Mouse (Mus musculus): ENCODE results near the gene Sh3pxd2a. TPM values are rescaled to one million over a fixed set of nuclear protein-coding genes. Genes with fewer than 3 reads are reported as not detected.

Gene Sh3pxd2a
- polyA plus RNA-seq, 1 experiment from 2014 or later, result 2.3 TPM

DNA sequence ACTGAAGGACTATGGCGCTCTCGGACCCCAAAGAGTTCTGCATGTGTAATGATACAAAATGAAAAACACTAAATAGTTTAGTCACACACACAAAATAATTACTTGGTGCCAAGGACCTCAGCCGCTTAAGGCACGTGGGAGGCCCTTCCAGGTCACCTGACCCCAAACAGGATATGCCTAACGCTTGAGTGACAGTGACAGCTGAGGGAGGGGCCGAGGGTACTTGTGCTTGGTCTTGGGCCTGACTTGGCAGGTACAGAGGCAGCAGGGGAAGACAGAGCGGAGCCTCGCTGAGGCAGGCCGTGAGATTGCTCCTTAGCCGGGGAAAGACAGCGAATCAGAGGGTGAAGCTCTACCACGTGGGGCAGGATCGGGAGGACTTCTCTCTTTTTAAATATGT lies 73.3 kb downstream of the Sh3pxd2a start:
- Histone ChIP-seq H3K36me3 (replicated peaks) (no peaks in the 10 kb centered on the region), H3K4me2 (no peak overlapping the region), H3K27ac (no peak overlapping the region), H3K4me1 (no peaks in the 10 kb centered on the region), H3K27me3 (replicated peaks) (no peaks in the 10 kb centered on the region), H3K9ac (no peak overlapping the region), H3K9me3 (no peaks in the 10 kb centered on the region), H3K4me3 (no peak overlapping the region)
- no peak for ATAC-seq (replicated peaks)
- 83% methylated on average over 13 of the region's 13 CpGs for WGBS

DNA sequence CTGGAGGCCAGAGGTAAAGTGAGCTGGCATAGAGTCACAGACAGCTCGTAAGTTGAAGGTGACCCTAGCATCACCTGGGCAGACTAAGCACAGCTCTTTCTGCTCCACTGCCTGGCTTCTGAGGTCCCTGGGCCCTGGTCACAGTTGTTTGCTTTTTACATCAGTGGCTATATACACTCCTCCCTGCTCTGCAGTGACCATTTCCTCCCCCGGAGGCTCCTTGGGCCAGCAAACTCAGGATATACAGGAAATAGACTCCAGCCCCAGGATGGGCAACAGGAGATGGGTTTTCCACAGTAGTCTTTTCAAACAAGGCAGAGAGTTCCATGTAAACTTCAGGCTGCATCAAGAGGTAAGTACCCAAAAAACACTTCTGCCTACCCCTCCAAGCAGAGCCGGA lies 76.3 kb downstream of the Sh3pxd2a start:
- Histone ChIP-seq H3K27me3 (replicated peaks) (no peaks in the 10 kb centered on the region), H3K36me3 (replicated peaks) (no peaks in the 10 kb centered on the region), H3K9ac (no peak overlapping the region), H3K4me2 (no peak overlapping the region), H3K27ac (no peak overlapping the region), H3K4me3 (no peak overlapping the region), H3K9me3 (no peaks in the 10 kb centered on the region), H3K4me1 (no peaks in the 10 kb centered on the region)
- ATAC-seq (replicated peaks), result no peak
- 83% methylated on average over 3 of the region's 3 CpGs for WGBS

DNA sequence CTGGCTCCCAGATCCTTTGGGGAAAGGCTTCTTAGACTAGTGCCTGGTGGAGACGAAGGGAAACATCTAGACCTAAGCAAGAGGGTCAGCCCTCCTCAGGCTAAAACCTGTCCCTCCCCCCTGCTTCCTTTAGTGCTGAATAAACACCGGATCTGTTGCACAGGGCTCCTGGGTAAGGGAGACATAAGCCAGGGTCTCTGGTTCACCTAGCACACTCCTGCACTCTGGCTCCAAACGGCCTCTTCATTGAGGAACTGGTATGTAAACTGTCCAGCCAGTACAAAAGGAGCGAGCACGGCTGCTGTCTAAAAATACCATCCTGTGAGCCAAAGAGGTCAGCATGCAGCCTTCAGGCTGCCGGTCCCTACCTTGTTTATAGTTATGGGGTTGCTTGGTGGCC lies 76.8 kb downstream of the Sh3pxd2a start:
- ATAC-seq (replicated peaks), result no peak
- 61% methylated on average over 6 of the region's 6 CpGs for WGBS
- H3K9me3 ChIP-seq, result no peaks in the 10 kb centered on the region
- no peaks in the 10 kb centered on the region for H3K36me3 ChIP-seq (replicated peaks)
- no peak overlapping the region for H3K27ac ChIP-seq
- no peak overlapping the region for H3K4me2 ChIP-seq
- no peak overlapping the region for H3K4me3 ChIP-seq
- H3K27me3 ChIP-seq (replicated peaks), result no peaks in the 10 kb centered on the region
- no peak overlapping the region for H3K9ac ChIP-seq
- no peaks in the 10 kb centered on the region for H3K4me1 ChIP-seq

DNA sequence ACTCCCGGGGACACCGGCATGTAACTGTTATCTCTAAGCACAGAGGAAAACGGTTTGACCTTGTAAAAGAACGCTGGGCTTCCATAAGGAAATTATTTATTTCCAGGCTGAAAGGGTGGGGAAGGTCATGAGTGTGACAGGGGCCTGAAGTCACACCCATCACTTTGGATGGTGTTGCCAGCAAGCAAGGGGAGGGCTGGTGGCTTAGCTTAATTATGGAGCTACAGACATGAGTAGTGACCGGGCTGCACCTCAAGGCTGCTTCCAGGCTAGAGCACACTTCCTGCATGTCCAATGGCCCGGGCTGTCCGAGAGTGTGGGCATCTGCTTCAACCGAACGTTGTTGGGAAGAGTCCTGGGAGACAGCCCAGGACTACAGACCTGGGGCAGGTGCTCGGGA lies 78.2 kb downstream of the Sh3pxd2a start:
- H3K27ac ChIP-seq, result no peak overlapping the region
- no peak for ATAC-seq (replicated peaks)
- no peak overlapping the region for H3K4me2 ChIP-seq
- no peak overlapping the region for H3K4me3 ChIP-seq
- H3K9ac ChIP-seq, result no peak overlapping the region
- no peaks in the 10 kb centered on the region for H3K9me3 ChIP-seq
- no peaks in the 10 kb centered on the region for H3K27me3 ChIP-seq (replicated peaks)
- H3K4me1 ChIP-seq, result no peaks in the 10 kb centered on the region
- no peaks in the 10 kb centered on the region for H3K36me3 ChIP-seq (replicated peaks)
- WGBS, result 91% methylated on average over 10 of the region's 10 CpGs

DNA sequence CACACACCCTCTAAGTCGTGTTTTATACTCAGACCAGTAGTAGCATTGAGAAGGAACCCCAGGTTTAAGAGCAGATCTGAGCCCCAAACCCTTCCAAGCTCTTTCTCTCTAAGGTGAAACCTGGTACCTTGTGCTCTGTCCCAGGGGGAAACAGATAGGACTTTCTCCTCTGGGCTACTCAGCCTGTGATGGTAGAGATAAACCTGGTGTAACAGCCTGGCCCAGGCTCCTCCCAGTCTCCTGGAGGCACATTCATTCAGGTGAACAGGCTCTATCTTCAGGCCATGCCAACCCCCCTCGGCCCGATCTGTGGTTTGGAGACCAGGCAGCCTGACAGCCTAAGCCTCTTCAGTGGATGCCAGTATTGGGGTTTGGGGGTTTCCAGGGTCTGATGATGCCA lies 79.6 kb downstream of the Sh3pxd2a start:
- Histone ChIP-seq H3K4me1 (no peaks in the 10 kb centered on the region), H3K36me3 (replicated peaks) (no peaks in the 10 kb centered on the region), H3K27me3 (replicated peaks) (no peaks in the 10 kb centered on the region), H3K9me3 (no peaks in the 10 kb centered on the region), H3K4me2 (no peak overlapping the region), H3K4me3 (no peak overlapping the region), H3K27ac (no peak overlapping the region), H3K9ac (no peak overlapping the region)
- WGBS, result 87% methylated on average over 3 of the region's 3 CpGs
- ATAC-seq (replicated peaks), result no peak

DNA sequence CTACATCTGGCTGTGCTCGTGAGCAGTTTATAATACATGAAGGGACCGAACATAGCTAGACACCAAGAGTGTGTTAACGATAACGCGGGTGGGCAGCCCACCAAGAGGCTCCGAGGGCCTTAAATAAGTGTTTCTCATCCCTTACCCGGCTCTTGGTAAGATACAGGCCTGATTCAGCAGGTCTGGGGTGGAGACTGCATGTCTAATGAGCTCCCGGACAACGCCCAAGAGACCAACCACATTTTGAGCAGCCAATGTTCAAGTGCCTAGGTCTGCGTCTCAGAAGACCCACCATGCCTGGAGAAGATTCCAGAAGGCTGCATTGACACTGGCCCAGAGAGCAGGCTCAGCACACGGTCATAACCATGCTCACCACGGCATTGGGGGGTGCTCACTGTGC lies 80.2 kb downstream of the Sh3pxd2a start:
- no peaks in the 10 kb centered on the region for H3K36me3 ChIP-seq (replicated peaks)
- no peaks in the 10 kb centered on the region for H3K4me1 ChIP-seq
- no peak overlapping the region for H3K9ac ChIP-seq
- no peaks in the 10 kb centered on the region for H3K27me3 ChIP-seq (replicated peaks)
- no peak for ATAC-seq (replicated peaks)
- no peak overlapping the region for H3K27ac ChIP-seq
- no peak overlapping the region for H3K4me3 ChIP-seq
- WGBS, result 89% methylated on average over 12 of the region's 12 CpGs
- no peaks in the 10 kb centered on the region for H3K9me3 ChIP-seq
- H3K4me2 ChIP-seq, result no peak overlapping the region

DNA sequence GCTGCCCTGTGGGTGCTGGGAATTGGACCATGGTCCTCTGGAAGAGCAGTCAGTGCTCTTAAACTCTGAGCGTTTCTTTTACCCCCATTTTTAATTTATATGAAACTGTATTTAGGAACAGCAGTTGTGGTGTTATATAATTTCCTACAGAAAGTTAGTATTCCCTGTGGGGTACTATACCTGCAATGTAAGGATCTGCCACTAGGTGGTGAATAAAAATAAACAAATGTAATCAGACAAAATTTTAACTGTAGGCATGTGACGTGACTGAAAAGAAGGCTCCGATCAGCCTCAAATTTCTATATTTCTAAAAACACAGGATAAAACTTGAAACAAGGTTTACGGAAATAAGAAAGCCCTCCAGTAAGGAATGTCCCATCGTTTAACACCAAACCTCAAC lies 81.9 kb downstream of the Sh3pxd2a start:
- Histone ChIP-seq H3K4me2 (no peak overlapping the region), H3K4me1 (no peaks in the 10 kb centered on the region), H3K9me3 (no peaks in the 10 kb centered on the region), H3K27ac (no peak overlapping the region), H3K27me3 (replicated peaks) (no peaks in the 10 kb centered on the region), H3K4me3 (no peak overlapping the region), H3K9ac (no peak overlapping the region), H3K36me3 (replicated peaks) (no peaks in the 10 kb centered on the region)
- ATAC-seq (replicated peaks), result no peak
- 80% methylated on average over 5 of the region's 5 CpGs for WGBS

DNA sequence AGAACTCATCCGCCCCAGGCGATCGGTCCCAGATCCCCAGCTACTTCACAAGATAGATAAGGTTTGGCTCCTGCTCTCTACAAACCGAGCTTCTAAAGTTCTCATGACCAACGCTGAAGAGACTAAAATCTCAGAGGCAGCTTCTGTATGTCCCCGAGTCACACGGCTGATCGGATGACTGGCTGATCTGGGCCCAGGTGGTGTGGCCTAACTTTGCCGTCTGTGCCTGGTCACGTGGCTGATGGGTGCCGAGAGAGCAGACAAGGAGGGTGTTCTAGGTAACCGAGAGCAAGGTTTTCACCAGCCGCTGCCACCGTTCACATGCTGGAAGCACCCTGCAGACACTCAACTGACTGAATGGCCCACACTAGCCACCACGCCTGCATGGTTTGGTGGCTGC lies 83.2 kb downstream of the Sh3pxd2a start:
- Histone ChIP-seq H3K4me2 (no peak overlapping the region), H3K36me3 (replicated peaks) (no peaks in the 10 kb centered on the region), H3K9ac (no peak overlapping the region), H3K4me3 (no peak overlapping the region), H3K4me1 (no peaks in the 10 kb centered on the region), H3K27ac (no peak overlapping the region), H3K9me3 (no peaks in the 10 kb centered on the region), H3K27me3 (replicated peaks) (no peaks in the 10 kb centered on the region)
- ATAC-seq (replicated peaks), result no peak
- 89% methylated on average over 15 of the region's 15 CpGs for WGBS

DNA sequence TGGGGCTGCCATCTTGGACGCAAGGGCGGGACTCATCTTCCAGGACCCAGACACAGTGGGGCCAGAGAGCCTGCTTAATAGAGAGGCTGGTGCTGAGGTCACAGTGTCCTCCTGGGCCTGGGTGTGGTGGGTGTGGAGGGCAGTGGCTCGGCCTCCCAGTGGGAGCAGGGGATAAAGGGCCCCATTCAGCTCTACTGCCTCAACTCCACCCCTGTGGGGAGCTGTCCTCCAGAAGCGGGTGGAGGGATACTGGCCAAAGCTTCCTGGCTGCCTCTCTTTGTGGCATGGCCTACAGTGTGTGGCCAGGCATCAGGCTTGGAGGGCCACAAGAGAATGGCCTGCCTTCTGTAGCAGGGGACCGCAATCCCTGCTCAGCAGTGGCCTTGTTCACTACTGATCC lies 85.1 kb downstream of the Sh3pxd2a start:
- H3K4me2 ChIP-seq, result no peak overlapping the region
- H3K9ac ChIP-seq, result no peak overlapping the region
- H3K9me3 ChIP-seq, result no peaks in the 10 kb centered on the region
- H3K4me3 ChIP-seq, result no peak overlapping the region
- H3K36me3 ChIP-seq (replicated peaks), result no peaks in the 10 kb centered on the region
- ATAC-seq (replicated peaks), result no peak
- no peak overlapping the region for H3K27ac ChIP-seq
- no peaks in the 10 kb centered on the region for H3K27me3 ChIP-seq (replicated peaks)
- H3K4me1 ChIP-seq, result no peaks in the 10 kb centered on the region
- 68% methylated on average over 5 of the region's 5 CpGs for WGBS

DNA sequence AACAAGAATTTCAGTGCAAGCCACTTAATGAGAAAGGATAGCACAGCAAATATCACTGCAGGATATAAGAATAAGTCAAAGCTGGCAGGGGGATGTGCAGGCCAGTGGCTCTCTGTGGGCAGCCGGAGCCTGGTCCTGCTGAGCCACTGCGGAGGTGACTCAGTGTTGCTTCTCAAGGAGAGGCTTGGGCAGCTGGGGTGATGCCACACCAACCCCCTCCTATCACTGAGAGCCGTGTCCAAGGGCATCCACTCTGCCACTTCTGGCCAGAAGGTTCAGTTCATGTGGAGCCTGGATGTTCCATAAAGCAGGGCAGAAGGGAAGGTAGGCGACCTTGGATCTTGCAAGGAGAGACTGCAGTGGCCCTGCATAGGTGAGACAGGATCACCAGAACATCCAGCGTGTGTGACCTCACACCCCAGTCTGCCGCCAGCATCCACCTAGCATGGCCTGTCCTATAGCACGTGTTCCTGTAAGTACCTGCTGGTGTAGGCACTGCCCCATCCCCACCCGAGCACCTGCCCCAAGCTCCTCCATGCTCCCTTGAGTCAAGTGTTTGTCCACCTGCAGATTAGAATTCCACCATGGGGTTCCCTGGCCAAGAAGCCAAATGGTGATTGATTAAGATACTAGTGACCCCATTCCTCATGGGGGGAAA lies 89.2 kb downstream of the Sh3pxd2a start:
- H3K27ac ChIP-seq, result no peak overlapping the region
- no peak for ATAC-seq (replicated peaks)
- H3K4me3 ChIP-seq, result no peak overlapping the region
- H3K9me3 ChIP-seq, result no peaks in the 10 kb centered on the region
- H3K36me3 ChIP-seq (replicated peaks), result no peaks in the 10 kb centered on the region
- no peak overlapping the region for H3K9ac ChIP-seq
- 91% methylated on average over 8 of the region's 8 CpGs for WGBS
- no peak overlapping the region for H3K4me2 ChIP-seq
- H3K4me1 ChIP-seq, result no peaks in the 10 kb centered on the region
- no peaks in the 10 kb centered on the region for H3K27me3 ChIP-seq (replicated peaks)

DNA sequence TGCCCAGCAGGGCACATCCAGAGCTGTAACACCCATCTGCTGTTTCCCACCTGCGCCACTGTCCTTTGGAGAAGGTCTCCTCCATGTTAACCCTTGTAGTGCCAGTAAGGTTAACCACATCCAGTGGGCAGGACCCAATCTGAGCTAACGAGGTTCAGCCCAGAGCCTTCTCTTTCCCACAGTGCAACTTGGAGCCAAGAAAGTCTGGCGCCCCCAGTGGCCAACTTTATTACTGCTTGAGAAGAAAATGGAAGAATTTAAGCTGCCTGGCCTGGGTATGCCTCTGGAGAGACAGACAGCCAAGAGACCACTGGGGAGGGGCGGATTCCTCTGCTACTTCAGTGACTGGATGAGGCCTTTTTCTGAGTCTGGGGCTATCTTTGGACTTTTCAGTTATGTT lies 89.8 kb downstream of the Sh3pxd2a start:
- Histone ChIP-seq H3K27ac (no peak overlapping the region), H3K27me3 (replicated peaks) (no peaks in the 10 kb centered on the region), H3K4me3 (no peak overlapping the region), H3K4me2 (no peak overlapping the region), H3K4me1 (no peaks in the 10 kb centered on the region), H3K9ac (no peak overlapping the region), H3K36me3 (replicated peaks) (no peaks in the 10 kb centered on the region), H3K9me3 (no peaks in the 10 kb centered on the region)
- no peak for ATAC-seq (replicated peaks)
- WGBS, result 31% methylated on average over 4 of the region's 4 CpGs

DNA sequence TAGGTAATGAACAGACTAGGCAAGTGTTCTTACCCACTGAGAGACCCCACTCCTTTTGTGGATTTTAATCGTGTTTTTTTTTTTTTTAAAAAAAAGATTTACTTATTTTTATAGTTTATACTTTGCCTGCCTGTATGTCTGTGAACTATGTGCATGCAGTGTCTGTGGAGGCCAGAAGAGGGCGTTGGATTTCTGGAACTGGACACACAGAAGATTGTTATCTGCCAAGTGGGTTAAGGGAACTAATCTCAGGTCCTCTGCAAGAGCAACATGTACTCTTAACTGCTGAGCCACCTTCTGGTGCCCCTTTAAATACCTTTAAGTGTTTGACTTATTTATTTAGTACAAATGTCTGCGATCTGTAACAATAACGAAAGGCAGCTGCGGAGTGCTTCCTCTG lies 92.2 kb downstream of the Sh3pxd2a start:
- Histone ChIP-seq H3K27me3 (replicated peaks) (no peaks in the 10 kb centered on the region), H3K4me2 (no peak overlapping the region), H3K36me3 (replicated peaks) (no peaks in the 10 kb centered on the region), H3K4me3 (no peak overlapping the region), H3K4me1 (no peaks in the 10 kb centered on the region), H3K9ac (no peak overlapping the region), H3K27ac (no peak overlapping the region), H3K9me3 (no peaks in the 10 kb centered on the region)
- ATAC-seq (replicated peaks), result no peak
- 73% methylated on average over 5 of the region's 5 CpGs for WGBS

DNA sequence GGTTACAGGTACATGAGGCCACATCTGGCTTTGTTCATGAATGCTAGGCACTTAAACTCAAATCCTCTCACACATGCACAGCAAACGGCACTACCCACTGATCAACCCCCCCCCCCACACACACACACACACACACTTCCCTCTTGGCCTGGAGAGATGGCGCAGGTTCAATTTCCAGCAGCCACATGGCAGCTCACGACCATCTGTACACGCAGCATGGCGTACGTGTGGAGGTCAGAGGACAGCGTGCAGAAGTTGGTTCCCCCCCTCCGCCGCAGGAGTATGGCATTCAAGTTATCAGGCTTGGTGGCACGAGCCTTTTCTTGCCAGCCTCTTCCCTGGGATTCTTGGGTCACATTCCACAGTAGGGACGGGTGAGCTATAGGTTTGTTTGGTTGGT lies 92.7 kb downstream of the Sh3pxd2a start:
- Histone ChIP-seq H3K36me3 (replicated peaks) (no peaks in the 10 kb centered on the region), H3K4me3 (no peak overlapping the region), H3K9me3 (no peaks in the 10 kb centered on the region), H3K9ac (no peak overlapping the region), H3K27me3 (replicated peaks) (no peaks in the 10 kb centered on the region), H3K4me1 (no peaks in the 10 kb centered on the region), H3K27ac (no peak overlapping the region), H3K4me2 (no peak overlapping the region)
- ATAC-seq (replicated peaks), result no peak
- 91% methylated on average over 11 of the region's 11 CpGs for WGBS
